Mouse (Mus musculus) liver, adult 2 months (tissue): ENCODE measurements around the gene B4galt2. TPM values are rescaled to one million over a fixed set of nuclear protein-coding genes. Genes with fewer than 3 reads are reported as not detected.

Experiments
- DNase-seq: peaks from one replicate; pipeline ENCODE4 v3.0.0-alpha.2; 2011; ENCODE audit warnings: low read depth, low spot score; ENCODE audit errors: extremely low read depth
- H3K27ac ChIP-seq: fragments of 200-500 bp; replicated peaks from 2 replicates; pipeline ENCODE4 v1.5.1; 2012; ENCODE audit warnings: low read depth, mild to moderate bottlenecking, control low read depth, inconsistent platforms, low read length; ENCODE audit not compliant: insufficient read depth
- H3K27me3 ChIP-seq: fragments of 200-500 bp; 2 replicates; pipeline ENCODE4 v1.6.1; 2012; ENCODE audit warnings: mild to moderate bottlenecking, moderate library complexity, low read length, inconsistent platforms; ENCODE audit not compliant: control insufficient read depth, insufficient read depth
- H3K36me3 ChIP-seq: fragments of 200-500 bp; 2 replicates; pipeline ENCODE4 v1.6.1; 2012; ENCODE audit warnings: low read length, inconsistent platforms; ENCODE audit not compliant: control insufficient read depth, insufficient read depth
- H3K4me1 ChIP-seq: fragments of 200-500 bp; 2 replicates; pipeline ENCODE4 v1.6.1; 2011; ENCODE audit warnings: low read length; ENCODE audit not compliant: control insufficient read depth, insufficient read depth
- H3K4me3 ChIP-seq: fragments of 200-500 bp; 2 replicates; pipeline ENCODE4 v1.5.1; 2011; ENCODE audit warnings: low read depth, mild to moderate bottlenecking, control low read depth, low read length, moderate library complexity; ENCODE audit not compliant: insufficient read depth
- H3K79me2 ChIP-seq: fragments of 200-500 bp; 2 replicates; pipeline ENCODE4 v1.6.1; 2012; ENCODE audit warnings: inconsistent platforms, mild to moderate bottlenecking, low read length, moderate library complexity; ENCODE audit not compliant: control insufficient read depth, insufficient read depth
- H3K9ac ChIP-seq: fragments of 200-500 bp; 2 replicates; pipeline ENCODE4 v1.6.1; 2012; ENCODE audit warnings: low read depth, mild to moderate bottlenecking, control low read depth, inconsistent platforms, low read length
- CTCF ChIP-seq: fragments of 200-500 bp; IDR thresholded peaks from 2 replicates; pipeline ENCODE4 v1.5.1; 2011; ENCODE audit warnings: low read depth, low read length, control low read depth
- POLR2A ChIP-seq: fragments of 200-500 bp; IDR thresholded peaks from 2 replicates; pipeline ENCODE4 v1.6.1; 2011; ENCODE audit warnings: low read length, control low read depth; ENCODE audit not compliant: insufficient read depth; ENCODE audit errors: extremely low read depth
- WGBS: fragments of 180-500 bp; shearing (Covaris S2); methylation state at CpG from one replicate; pipeline ENCODE4 v1.1.7; 2018; 5-methylcytosine and 5-hydroxymethylcytosine counted together
- polyA plus RNA-seq: library from polyadenylated mRNA; depleted of rRNA; stranded (reverse); fragments of >200 nt; gene quantifications from 2 replicates; pipeline ENCODE4 v1.2.3, GENCODE M21; 2012
- total RNA-seq: library from RNA; depleted of rRNA; stranded (reverse); fragments of >200 nt; gene quantifications from 2 replicates; pipeline ENCODE4 v1.2.3, GENCODE M21; 2014

The B4galt2 gene
- total and polyA plus RNA-seq, 2 experiments = 0.18 to 0.80 TPM

DNA sequence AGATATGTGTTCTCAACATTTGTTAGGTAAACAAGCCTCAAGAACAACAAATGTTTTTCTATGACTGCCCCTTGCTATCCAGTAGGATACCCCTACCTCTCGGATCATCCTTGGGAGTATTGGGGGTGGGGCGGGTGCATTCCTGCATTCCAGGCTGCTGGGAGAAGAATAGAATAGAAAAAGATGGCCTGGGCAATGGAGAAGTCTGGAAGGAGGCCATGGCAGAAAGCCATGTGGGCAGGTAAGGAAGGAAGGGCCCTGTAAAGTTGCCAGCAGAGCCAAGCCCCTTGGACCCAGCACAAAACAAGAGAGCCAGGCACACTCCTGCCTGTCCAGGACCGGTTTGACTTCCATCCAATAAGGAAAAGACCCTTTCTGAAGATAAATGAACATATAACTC, 30.1 kb upstream of the B4galt2 start:
- no peak overlapping the region for H3K9ac ChIP-seq
- peak; percentile 43 for DNase-seq
- peaks cover 11% of the 10 kb centered on the region for H3K79me2 ChIP-seq
- H3K27ac ChIP-seq = no peak overlapping the region
- H3K36me3 ChIP-seq = no peaks in the 10 kb centered on the region
- WGBS = 65% methylated on average over 3 of the region's 3 CpGs
- H3K27me3 ChIP-seq = no peaks in the 10 kb centered on the region
- H3K4me3 ChIP-seq = no peak overlapping the region
- H3K4me1 ChIP-seq = peaks cover 10% of the 10 kb centered on the region
- TF ChIP-seq CTCF = no peak
- TF ChIP-seq POLR2A = no peak

DNA sequence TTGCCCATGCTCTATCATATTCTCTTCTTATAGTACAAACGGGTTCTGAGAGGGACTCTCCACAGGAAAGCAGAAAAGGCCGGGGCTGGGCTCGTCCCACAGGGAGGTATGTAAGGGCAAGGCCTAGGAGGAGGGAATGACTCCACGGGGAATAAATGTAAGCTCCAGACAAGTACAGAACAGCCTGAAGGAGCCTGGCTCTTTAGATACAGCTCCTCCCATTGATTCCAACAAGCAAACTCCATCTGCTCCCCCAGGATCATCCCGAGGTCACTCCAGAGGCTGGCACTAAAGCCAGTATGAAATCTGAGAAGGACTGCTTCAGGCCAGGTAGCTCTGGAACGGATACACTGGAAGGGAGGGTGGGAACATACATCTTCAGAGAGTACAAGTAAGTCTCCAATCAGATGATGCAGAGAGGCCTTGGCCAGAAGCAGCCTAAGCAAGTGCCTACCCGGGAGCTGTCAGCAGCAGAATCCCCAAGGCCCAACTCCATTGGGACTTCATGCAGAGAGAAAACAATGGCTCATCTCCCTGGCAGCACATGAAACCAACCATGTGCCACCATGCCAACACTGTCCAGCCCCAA, 29.5 kb upstream of the B4galt2 start:
- Histone ChIP-seq H3K9ac (no peak overlapping the region), H3K4me1 (peaks cover 10% of the 10 kb centered on the region), H3K27ac (no peak overlapping the region), H3K27me3 (no peaks in the 10 kb centered on the region), H3K79me2 (peaks cover 11% of the 10 kb centered on the region), H3K4me3 (no peak overlapping the region), H3K36me3 (no peaks in the 10 kb centered on the region)
- WGBS = 79% methylated on average over 7 of the region's 7 CpGs
- TF ChIP-seq POLR2A (no peak), CTCF (no peak)
- DNase-seq = no peak

DNA sequence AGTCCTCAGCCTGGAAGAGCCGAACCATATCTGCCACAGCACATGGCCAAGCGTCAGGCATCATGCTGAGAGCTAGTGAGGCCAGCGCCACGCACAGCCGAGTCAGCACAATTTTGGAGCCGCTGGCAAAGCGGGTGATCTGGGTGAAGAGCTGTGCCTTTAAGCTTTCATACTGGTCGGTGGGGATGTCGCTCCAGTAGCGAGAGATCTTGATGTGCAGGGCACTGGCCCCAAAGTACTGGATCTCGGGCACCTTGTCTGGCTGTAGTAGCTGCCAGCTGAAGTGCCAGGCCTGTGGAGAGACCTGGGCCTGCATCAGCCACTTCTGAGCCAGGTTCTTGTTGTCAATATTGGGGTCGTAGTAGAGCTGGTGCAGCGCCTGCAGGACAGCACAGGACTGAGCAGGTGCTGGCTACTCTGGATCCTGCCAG, 28.9 kb upstream of the B4galt2 start:
- H3K27ac ChIP-seq = no peak overlapping the region
- TF ChIP-seq CTCF = no peak
- TF ChIP-seq POLR2A = no peak
- no peaks in the 10 kb centered on the region for H3K36me3 ChIP-seq
- peaks cover 10% of the 10 kb centered on the region for H3K4me1 ChIP-seq
- H3K27me3 ChIP-seq = no peaks in the 10 kb centered on the region
- no peak for DNase-seq
- H3K79me2 ChIP-seq = peaks cover 11% of the 10 kb centered on the region
- H3K9ac ChIP-seq = no peak overlapping the region
- H3K4me3 ChIP-seq = no peak overlapping the region
- 96% methylated on average over 13 of the region's 13 CpGs for WGBS

DNA sequence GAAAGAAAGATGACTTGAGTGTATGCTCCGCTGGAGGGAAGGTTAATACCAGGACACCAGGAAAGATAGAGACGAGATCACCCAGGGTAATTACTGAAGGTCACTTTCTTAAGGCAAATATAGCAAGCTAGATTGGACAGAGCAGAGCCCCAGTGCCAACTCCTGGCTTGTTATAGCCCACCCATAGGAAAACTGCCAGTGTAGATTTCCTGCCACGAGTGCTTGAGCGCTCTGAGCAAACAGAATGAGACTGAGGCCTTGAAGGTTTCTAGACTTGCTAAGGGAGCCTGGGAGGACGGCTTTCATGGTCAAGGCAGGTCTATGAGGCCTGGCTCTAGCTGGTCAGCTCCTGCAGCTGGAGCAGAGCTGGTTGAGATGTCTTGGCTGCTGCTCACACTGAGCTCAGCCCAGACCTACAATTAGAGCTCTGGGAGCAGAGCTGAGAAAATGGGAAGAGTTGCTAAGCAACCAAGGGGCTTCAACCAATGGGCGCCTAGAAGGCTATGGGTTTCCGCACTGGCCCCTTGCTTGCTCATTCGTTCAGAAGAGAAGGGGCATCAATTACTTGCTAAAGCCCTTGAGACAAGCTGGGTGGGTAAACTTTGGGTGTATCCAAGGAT, 25.7 kb upstream of the B4galt2 start:
- H3K36me3 ChIP-seq = no peaks in the 10 kb centered on the region
- no peak for TF ChIP-seq POLR2A
- H3K4me3 ChIP-seq = no peak overlapping the region
- H3K27me3 ChIP-seq = no peaks in the 10 kb centered on the region
- DNase-seq = no peak
- H3K27ac ChIP-seq = no peak overlapping the region
- peaks cover 6% of the 10 kb centered on the region for H3K4me1 ChIP-seq
- WGBS = 82% methylated on average over 8 of the region's 8 CpGs
- no peak overlapping the region for H3K9ac ChIP-seq
- H3K79me2 ChIP-seq = peaks cover 3% of the 10 kb centered on the region; the same call in 1 of the 2 replicates

DNA sequence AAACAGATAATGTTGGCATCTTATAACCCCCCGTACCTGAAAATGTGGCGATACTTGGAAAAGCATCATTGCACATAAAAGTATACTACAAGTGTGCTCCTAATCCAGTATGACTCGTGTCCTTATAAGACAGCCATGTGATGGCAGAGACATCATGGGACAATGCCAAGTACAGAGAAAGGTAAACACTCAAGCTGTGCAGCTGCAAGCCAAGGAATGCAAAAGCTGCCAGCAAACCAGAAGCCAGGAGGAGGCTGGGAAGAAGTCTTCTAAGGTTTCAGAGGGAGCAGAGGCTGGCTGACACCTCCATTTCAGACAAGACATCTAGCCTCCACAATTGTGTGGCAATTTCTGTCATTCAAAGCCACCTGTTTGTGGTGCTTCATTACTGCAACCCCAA, 22.9 kb upstream of the B4galt2 start:
- Histone ChIP-seq H3K4me3 (no peak overlapping the region), H3K27me3 (no peaks in the 10 kb centered on the region), H3K9ac (no peak overlapping the region), H3K36me3 (peaks cover 8% of the 10 kb centered on the region), H3K4me1 (no peaks in the 10 kb centered on the region), H3K27ac (no peak overlapping the region), H3K79me2 (no peaks in the 10 kb centered on the region)
- peak; percentile 46 for DNase-seq
- TF ChIP-seq CTCF = no peak
- no peak for TF ChIP-seq POLR2A
- WGBS = 76% methylated on average over 3 of the region's 3 CpGs

DNA sequence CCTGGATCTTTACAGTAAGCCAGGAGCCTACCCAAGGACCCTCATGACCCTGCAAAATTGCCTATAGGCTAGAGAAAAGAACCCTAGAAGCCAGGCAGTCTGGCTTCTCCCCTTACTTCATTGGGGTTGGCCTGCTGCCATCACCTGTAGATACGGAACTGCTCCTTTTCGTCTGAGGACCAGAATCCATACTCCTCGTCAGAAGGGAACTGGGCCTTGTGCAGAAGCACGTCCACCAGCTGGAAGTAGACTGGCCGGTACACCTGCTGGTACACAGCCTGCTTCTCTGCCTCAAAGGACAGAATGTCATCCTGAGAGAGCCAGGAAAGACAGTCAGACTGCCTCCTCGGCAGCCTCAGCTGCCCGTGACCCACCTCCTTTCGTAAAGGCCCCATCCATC, 21.5 kb upstream of the B4galt2 start:
- H3K79me2 ChIP-seq = no peaks in the 10 kb centered on the region
- no peaks in the 10 kb centered on the region for H3K4me1 ChIP-seq
- H3K36me3 ChIP-seq = peaks cover 16% of the 10 kb centered on the region
- TF ChIP-seq POLR2A (no peak), CTCF (no peak)
- DNase-seq = no peak
- H3K27ac ChIP-seq = no peak overlapping the region
- 94% methylated on average over 8 of the region's 8 CpGs for WGBS
- H3K4me3 ChIP-seq = no peak overlapping the region
- no peak overlapping the region for H3K9ac ChIP-seq
- H3K27me3 ChIP-seq = no peaks in the 10 kb centered on the region
